Mouse (Mus musculus): ENCODE measurements around the gene Mdfi. TPM values are rescaled to one million over a fixed set of nuclear protein-coding genes. Genes with fewer than 3 reads are reported as not detected.
A peak's percentile ranks its signal among the peaks of the same experiment; 100 is the strongest.
"Not testable (repeated sequence)": the region's sequence is repeated elsewhere in the genome, so short reads cannot be mapped to it uniquely, and the experiment has no call there.

The Mdfi gene
- total RNA-seq (2021) = 1 to 10 TPM in 1 of 2 experiments, under 1 TPM in 1; 0.40 to 1.3 TPM
- long read RNA-seq, experiment 1 = 0 reads
- long read RNA-seq, experiment 2 = 0 reads

GRCm38 (mm10) chr17:47834482-47834767, at the start of gene Mdfi:
Mdfi (minus strand) TSS chr17:47834691.
- no peak for DNase-seq

- DNase-seq = no peak
These were observed 48.6 kb upstream of the Mdfi start for GRCm38 (mm10) chr17:47883099-47883498.

- no peak for DNase-seq
These were observed 46.8 kb upstream of the Mdfi start for GRCm38 (mm10) chr17:47881330-47881729.

DNA sequence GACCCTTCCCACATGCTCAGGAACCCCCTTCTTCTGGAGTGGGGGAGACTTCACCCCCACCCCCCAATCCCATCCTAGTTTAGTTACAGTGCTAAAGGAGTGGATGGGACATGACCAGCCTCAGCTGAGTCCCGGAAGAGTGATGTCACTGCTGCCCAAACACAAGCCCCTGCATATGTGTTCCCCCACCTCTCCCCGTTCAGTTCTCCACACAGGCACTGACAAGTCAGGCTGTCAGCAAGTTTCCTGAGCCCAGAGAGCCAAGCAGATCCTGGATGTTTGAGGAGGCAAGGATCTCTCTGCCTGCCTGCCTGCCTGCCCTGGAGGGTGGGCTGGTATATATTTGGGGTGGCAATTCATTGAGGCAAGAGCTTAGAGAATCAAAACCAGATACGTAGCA, 44.7 kb upstream of the Mdfi start:
- no peak for DNase-seq

GRCm38 (mm10) chr17:47878378-47879089, 44.0 kb upstream of the Mdfi start:
- DNase-seq = peak in 1 of 2 experiments; percentile 47

- no peak for DNase-seq
These were observed 43.4 kb upstream of the Mdfi start for GRCm38 (mm10) chr17:47877715-47878377.

GRCm38 (mm10) chr17:47876776-47877714, 42.6 kb upstream of the Mdfi start:
- no peak for DNase-seq

GRCm38 (mm10) chr17:47873341-47873791, 38.9 kb upstream of the Mdfi start:
- peak; percentile 86 to 93 for DNase-seq

GRCm38 (mm10) chr17:47872311-47873011, 38.0 kb upstream of the Mdfi start:
- no peak for DNase-seq

- DNase-seq = no peak
These were observed 35.4 kb upstream of the Mdfi start for GRCm38 (mm10) chr17:47869874-47870273.

DNA sequence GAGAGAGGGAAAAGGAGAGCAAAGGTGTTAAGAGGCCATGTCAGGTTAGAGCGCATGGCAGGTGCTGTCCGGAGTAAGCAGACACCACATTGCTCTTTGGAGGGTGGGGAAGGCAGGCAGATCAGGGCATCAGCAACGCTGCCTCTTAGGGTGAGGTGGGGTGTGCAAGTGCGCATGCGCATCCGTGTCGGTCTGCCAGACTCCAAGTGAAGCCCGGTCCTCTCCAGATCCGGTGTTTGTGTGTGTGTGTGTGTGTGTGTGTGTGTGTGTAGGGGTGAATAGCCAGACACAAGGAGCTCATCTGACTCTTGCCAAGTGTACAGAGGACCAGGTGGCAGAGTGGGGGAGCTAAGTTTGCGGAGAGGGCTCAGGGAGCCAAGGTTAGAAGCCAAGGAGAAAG, 31.5 kb upstream of the Mdfi start:
- no peak for DNase-seq

DNA sequence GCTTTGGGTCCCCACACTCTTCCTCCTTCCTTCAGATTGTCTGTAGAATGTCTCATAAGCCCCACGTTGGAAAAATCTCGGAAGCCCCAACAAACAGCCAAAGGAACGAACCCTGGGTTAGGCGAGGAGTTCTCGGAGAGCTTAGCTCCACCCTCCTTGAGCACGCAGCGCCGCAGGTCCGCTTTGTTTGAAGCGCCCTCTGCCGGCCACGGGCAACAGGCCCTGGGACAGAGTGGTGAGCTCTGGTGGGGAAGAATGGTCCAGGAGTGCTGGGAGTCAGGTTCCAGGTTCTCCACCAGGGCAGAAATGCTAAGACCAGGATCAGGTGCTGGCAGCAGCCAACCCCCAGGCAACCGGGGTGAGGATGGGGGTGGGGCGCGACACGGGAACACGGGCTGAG, 30.0 kb upstream of the Mdfi start:
- peak; percentile 84 to 93 for DNase-seq

DNA sequence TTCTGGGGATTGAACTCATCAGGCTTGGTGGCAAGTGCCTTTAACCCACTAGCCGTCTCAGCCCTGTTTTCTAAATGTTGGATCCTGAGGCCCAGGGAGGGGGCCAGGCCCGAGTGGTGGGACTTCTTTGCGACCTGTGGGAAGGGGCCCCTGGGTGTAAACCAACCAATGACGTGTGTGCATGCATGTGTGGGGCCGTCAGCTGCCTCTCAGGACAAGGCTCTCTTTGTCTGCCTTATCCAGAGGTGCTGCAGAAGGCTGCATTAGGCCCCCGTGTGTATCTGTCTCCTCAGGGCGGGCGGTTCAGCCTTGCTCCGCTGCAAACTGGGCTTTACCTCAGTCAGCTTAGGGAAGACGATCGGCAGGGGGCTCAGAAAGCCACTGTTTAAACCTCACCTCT, 28.9 kb upstream of the Mdfi start:
- no peak for DNase-seq

DNA sequence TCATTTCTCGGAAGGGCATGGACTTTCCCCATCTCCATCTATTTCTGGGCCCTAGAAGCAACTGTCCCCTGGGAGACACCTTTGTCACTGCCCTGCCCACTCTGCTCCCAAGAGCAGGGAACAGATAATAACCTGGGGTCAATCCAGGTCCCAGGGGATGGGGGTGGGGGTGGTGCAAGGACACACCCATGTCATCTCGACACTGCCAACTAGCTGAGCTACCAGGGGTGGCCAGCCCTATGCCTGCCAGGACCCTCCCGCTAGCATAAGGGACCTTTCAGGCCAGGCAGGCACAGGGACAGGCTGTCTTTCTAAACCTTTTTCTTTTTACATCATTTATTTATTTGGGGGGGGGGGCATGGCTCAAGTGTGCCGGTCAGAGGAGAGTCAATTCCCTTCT, 28.5 kb upstream of the Mdfi start:
- DNase-seq = no peak

DNA sequence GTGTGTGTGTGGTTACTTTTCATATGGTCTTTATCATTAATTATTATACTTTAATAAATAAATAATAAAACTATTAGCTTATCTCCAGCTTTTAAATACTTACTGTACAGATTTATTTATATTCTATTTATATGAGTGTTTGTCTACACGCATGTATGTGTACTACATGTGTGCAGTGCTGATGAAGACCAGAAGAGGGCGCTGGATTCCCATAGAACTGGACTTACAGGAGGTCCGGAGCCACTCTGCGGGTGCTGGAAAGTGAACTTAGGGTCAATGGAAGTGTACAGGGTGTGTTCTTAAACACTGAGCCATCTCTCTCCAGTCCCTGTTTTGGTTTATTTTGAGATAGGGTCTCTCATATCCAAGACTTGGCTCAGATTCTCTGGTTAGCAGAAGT, 21.1 kb upstream of the Mdfi start:
- no peak for DNase-seq

DNA sequence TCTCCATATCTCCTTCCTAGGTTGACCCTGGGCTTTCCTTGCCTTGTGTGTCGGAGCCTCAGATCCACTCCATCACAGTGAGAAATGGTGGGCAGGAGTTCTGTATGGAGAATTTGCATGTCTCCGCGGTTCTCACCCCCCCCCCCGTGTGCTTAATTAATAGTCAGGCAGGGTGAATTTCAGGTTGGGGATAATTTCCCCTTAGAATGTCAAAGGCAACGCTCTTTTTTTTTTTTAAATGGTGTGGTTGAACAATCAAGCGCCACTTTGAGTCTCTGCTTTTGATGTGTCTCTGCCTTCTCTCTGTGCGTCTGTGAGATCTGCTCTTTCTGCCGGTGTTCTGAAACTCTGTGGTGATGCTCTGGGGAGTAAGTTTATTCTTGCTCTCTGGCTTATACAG, 20.4 kb upstream of the Mdfi start:
- DNase-seq = no peak

- DNase-seq = no peak
These were observed 19.3 kb upstream of the Mdfi start for GRCm38 (mm10) chr17:47853760-47854159.

DNA sequence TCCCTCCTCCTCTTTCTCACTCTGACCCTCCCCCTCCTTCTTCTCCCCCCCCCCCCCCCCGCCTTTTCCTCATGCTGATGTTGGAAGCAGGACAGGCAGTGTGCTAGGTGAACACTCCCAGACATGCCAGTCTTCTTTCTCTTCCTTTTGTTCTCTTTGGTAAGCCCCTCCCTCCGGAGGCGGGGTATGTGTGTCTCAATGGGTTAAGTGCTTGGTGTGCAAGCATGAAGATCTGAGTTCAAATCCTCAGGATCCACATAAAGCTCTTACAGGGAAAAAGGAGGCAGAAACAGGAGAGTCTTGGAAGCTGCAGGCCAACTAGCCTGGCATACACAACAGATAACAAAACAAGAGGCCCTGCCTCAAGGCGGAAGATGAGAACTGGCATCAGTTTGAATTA, 18.8 kb upstream of the Mdfi start:
- DNase-seq = no peak

GRCm38 (mm10) chr17:47851798-47852360, 17.4 kb upstream of the Mdfi start:
- DNase-seq = not testable (repeated sequence)

DNA sequence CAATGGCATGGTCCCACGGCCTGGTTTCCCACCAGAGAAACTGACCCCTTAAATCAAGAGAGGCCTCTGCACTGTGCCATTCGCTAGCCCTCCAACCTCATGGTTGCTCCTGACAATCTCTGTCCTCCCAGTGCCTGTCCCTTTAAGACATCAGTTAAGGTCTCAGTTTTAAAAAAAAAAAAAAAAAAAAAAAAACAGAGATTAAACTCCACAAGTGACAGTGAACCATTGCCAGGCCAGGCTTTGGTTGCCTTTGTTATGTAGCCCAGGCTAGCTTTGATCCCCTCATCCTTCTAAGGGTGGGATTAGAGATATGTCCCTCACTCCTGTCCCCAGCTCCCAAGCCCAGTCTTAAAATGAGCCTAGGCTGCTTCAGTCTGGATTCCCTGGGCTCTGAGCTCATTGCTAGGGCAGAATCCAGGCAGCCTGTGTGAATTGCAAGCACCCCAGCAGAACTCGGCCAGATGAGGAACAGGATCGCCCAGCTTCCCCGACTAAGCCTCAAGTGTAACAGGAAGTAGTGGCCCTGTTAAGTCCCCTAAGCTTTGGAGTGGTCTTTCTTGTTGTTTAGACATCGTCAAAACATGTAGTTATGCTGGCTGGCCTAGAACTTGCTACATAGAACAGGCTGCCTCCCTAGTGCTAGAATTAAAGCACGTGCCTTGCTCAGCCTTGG, 16.3 kb upstream of the Mdfi start:
- no peak for DNase-seq

DNA sequence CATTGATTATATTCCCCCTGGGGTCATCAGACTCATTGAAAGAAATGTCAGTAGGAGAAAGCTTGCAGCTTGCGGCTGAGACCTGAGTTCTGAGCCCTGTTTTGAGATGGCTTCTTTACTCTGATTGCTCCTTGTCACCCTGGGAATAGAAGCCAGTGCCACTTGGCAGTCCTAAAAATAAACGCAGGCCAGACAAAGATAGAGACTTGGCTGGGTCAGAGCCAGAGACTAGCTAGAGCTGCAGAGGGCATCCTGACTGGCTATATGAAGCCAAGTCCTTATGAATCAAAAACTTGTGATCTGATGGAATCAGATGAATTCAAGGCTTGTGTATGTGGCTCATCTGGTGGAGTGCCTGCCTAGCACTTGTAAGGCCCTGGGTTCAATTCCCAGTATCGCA, 15.5 kb upstream of the Mdfi start:
- DNase-seq = peak; percentile 69 to 82
